Mouse (Mus musculus): ENCODE measurements around the gene Krt33a.

DNA sequence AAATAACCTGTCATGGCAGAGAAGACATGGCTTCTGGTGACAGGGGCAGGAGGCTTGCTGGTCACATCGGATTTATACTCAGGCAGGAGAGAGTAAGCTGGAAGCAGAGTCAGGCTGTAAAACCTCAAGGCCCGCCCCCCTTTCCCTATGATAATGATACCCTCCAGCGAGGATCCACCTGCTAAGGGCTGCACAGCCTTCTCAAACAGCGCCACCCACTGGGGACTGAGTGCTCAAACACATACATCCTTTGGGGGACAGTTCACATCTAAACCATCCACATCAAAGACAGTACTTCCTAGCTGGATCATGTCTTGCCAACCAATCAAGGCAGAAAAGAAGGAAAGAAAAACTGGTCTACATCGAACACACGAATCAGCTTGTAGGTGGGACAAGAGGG is 51.8 kb downstream of the Krt33a start:
- no peak for TF ChIP-seq PAX5 (IDR thresholded peaks at IDR 0.05; ENCODE audit: low read length)
- TF ChIP-seq MAFK (IDR thresholded peaks at IDR 0.05; ENCODE audit: insufficient replicate concordance, low read length) = no peak
- TF ChIP-seq CTCF (conservative IDR thresholded peaks at IDR 0.05 in 1 of 2, IDR thresholded peaks at IDR 0.05 in 1 of 2; ENCODE audit: low read depth in 2 of 2, low read length in 2 of 2) = peak; percentile 17 to 58; a peak in 3 of 4 replicates
- no peak for TF ChIP-seq ZC3H11A (IDR thresholded peaks at IDR 0.05; ENCODE audit: low read depth, low read length)
- TF ChIP-seq POLR2AphosphoS2 (IDR thresholded peaks at IDR 0.05; ENCODE audit: low read depth, low read length) = no peak
- TF ChIP-seq SMC3 (IDR thresholded peaks at IDR 0.05; ENCODE audit: low read depth, low read length) = peak; percentile 28
- no peak for TF ChIP-seq UBTF (IDR thresholded peaks at IDR 0.05; ENCODE audit: low read depth, low read length)
- TF ChIP-seq MEF2A (IDR thresholded peaks at IDR 0.05; ENCODE audit: borderline replicate concordance, low read depth, low read length) = no peak
- TF ChIP-seq EP300 (IDR thresholded peaks at IDR 0.05; ENCODE audit: low read length) = no peak
- no peak for TF ChIP-seq TCF12 (IDR thresholded peaks at IDR 0.05; ENCODE audit: low read depth, low read length)
- no peak for TF ChIP-seq ETS1 (conservative IDR thresholded peaks at IDR 0.05; ENCODE audit: low read depth, low read length)
- TF ChIP-seq POLR2A (IDR thresholded peaks at IDR 0.05; ENCODE audit: low read depth, low read length) = no peak
- TF ChIP-seq NRF1 (IDR thresholded peaks at IDR 0.05; ENCODE audit: low read depth, low read length) = no peak
- TF ChIP-seq SIN3A (IDR thresholded peaks at IDR 0.05; ENCODE audit: low read length) = no peak
